Mouse (Mus musculus): ENCODE measurements around the gene Eif3i.

The Eif3i gene

DNA sequence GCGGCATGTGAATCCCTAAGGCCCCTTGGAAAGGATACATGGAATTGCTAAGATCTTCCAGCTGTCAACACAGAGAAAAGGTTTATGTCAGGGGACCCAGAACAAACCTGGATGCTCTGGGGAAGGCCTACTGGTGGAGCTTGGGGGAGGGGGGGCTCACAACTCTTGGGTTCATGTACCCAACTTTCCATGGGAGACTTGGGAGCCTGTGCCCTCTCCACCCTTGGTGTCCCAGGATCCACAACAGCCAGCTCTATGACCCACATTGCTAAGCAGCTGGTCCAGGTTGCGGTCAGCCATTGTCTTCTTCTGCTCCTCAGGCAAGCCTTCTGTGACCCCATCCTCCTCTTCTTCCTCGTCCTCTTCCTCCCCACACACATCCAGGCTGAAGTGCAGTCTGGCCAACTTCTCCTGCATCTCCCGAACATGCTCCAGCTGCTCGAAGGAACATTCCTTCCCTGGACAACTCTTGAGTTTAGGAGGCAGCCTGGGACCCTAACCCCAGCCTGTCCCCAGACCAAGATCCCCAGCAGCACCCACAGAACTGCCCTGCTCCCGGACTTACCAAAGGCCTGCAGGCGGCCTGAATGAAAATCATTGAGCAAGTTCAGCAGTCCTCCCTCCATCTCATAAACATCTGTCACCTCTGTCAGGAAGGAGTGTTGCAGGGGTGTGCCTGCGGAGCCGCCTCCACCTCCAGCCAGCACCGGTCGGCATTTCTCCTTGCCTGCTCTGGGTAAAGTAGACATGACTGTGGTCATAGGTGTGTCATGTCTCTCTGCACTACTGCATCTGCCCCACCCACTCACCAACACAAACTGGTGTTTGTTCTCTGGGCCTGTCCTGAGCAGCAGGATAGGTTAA, 20.2 kb upstream of the Eif3i start:
- in situ Hi-C loops (cut with MboI, MseI), result loop anchor here (5.0 kb wide), 1 partner anchor 63 kb away; no protein-coding TSS in a partner anchor

GRCm38 (mm10) chr4:129618786-129619691, 18.6 kb upstream of the Eif3i start, which contains the start of gene Iqcc:
Gene Iqcc (minus strand): TSS chr4:129619099.
- in situ Hi-C loops (cut with MboI, MseI), result no loop called here

- in situ Hi-C loops (cut with MboI, MseI), result no loop called here
Observed at GRCm38 (mm10) chr4:129618031-129618430, 17.6 kb upstream of the Eif3i start.

- in situ Hi-C loops (cut with MboI, MseI), result no loop called here
Observed at GRCm38 (mm10) chr4:129617121-129617641, 16.7 kb upstream of the Eif3i start.

DNA sequence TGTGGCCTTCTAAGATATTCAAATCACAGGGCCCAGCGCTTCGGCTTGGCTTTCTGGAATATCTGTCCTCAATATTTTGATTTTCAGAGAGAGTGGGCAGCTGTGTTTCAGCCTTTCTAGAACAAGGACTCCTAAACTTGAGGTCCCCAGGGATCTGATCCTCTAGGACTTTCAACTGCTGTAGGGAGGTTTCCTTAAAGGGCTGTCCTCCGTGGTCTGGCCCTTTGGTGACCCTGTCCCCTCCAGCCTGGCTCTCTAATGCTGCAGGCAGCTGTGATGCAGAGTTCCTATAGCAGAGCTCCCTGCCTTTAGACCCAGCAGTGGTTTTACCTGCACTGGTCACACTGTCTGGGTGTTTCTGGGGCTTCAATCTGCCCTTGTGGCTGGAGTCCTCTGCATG, 16.2 kb upstream of the Eif3i start:
- in situ Hi-C loops (cut with MboI, MseI), result no loop called here

- in situ Hi-C loops (cut with MboI, MseI), result no loop called here
Observed at GRCm38 (mm10) chr4:129615801-129616290, 15.4 kb upstream of the Eif3i start.

DNA sequence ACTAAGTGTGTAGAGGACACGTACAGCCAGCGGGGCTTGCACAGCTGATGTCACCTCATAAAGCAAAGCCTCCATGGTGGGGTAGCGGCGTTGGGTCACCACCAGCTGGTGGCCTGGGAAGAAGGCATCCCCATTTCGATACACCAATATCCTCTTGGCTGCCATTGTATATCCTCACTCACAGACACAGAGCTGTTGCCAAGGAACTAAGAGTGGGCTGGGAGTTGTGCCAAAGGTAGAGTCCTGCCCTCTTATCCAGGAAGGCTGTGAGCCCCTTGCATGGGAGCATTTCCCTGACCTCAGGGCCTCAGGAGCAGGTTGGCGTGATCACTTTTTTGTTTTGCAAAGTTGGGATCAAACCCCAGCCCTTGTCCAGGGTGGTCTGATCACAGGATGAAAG, 13.6 kb upstream of the Eif3i start, which contains the start of gene Dcdc2b:
TSS of gene Dcdc2b (minus strand) at position 165 of the 400 bp plus-strand sequence.
- in situ Hi-C loops (cut with MboI, MseI), result no loop called here

GRCm38 (mm10) chr4:129610472-129610871, 10.0 kb upstream of the Eif3i start:
- in situ Hi-C loops (cut with MboI, MseI), result no loop called here

DNA sequence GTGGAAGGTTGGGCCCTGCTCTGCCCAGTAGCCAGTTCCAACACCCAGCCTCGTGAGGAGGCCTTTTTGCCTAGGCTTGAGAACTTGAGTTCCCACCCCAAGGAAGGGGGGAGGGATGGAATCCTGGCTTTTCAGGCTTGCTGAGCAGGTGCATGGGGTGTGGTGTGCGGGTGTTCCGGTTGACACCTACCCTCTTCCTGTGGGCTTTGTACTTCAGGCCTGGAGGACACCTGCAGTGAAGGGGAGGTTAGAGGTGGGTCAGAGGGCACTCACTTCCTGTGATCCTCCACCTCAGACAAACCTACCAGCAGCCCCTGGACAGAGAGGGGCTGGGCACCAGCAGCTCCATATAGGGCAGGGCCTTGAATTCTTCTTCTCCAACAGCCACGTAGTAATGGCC, 9.6 kb upstream of the Eif3i start:
- in situ Hi-C loops (cut with MboI, MseI), result no loop called here

DNA sequence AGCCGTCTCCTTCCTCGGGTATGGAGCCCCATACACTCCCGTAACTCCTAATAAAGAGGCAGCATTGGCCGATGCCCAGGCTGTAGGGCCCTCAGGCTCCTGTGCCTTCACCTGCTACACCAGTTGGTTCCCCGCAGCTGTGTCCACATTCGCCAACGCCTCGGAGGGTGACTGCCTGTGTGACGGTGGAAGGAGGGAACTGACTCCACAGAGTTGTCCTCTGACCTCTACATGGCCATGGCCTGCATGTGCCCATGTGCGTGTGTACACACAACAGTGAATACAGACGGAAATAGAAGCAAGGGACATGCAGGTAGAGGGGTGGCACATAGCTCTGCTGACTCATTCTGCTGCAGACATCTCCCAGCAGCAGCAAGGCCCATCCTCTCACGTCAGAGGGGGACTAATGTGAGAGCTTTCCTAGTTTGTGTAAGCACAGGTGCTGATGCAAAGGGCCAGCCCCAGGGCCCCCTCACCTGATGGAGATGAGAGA, 8.7 kb upstream of the Eif3i start:
- in situ Hi-C loops (cut with MboI, MseI), result no loop called here

- in situ Hi-C loops (cut with MboI, MseI), result no loop called here
Observed at GRCm38 (mm10) chr4:129608426-129609025, 8.1 kb upstream of the Eif3i start.

GRCm38 (mm10) chr4:129588865-129589264, 11.6 kb downstream of the Eif3i start:
- in situ Hi-C loops (cut with MboI, MseI), result loop anchor here (25.0 kb wide), 1 partner anchor 1323 kb away; the partner anchor contains the start of gene Laptm5

DNA sequence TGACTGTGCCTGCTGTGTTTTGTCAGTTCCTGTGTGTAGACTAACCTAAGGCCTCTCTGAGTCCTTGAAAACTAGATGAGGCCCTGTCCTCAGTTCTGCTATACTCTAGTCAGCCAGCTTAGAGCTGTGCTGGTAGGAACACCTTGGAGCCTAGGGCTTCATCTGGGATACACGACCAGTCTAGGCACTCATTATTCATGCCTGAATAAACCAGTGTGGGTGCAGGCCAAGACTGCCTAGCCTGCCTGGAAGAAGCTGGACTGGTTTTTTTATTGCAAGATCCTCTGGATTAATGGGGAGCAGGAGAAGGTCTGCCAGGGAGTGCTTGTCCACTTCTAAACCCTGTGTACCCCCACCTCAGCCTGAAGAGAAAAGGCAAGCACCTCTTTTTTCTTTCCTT, 13.5 kb downstream of the Eif3i start:
- in situ Hi-C loops (cut with MboI, MseI), result loop anchor here (25.0 kb wide), 1 partner anchor 1325 kb away; the partner anchor contains the start of gene Laptm5

GRCm38 (mm10) chr4:129585773-129586172, 14.7 kb downstream of the Eif3i start:
- in situ Hi-C loops (cut with MboI, MseI), result loop anchor here (25.0 kb wide), 1 partner anchor 1327 kb away; the partner anchor contains the start of gene Laptm5

DNA sequence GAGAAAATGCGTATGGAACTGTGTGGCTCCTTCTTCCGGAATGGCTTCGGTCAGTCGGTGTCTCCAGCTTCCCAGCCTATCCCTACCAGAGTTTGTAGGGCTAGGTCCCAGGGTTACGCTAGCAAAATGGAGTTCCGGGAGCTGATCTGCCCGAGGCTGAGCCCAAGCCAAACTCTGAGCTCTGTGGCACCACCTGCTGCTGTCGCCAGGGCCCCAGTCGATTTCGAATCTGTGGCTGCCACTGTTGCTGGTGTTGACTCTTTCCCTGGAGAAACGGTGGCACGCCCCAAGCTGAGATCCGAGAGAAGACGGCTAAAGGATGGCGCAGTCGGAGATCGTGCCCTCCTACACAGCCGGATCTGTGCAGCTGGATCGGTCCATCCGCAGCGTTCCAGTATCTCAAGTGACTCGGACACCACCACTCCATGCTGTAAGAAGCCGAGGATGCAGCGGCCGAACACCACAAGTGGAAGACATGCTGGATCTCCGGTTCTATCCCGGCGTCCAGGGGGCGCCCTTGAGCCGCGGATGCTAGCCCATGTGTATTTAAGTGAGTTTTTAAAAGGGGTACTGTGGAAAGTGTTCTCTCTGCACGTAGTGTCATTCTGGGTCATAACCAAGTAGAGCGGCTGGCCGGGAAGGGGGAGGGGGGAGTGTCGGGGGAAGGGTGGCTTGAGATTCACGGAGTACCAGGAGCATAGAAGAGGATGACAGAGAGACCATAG, 15.4 kb downstream of the Eif3i start:
- in situ Hi-C loops (cut with MboI, MseI), result loop anchor here (25.0 kb wide), 1 partner anchor 1327 kb away; the partner anchor contains the start of gene Laptm5

DNA sequence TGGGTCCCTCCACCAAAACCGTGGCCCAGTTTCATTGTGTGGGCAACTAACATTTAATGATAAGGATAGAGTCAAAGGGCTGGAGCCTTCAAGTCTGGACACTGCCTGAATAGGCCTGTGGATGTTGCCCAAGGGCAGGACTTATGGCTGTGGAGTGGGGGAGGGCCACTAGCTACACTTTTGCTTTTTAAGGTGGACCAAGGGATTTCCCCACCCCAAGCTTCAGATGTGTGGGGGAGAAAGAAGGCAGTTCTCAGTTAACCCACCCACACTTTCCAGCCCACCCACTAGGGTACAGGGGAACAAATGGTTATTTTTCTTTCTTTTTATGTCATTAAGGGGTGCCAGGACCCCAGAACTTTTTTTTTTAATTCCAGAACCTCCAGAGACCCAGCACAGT, 16.1 kb downstream of the Eif3i start:
- in situ Hi-C loops (cut with MboI, MseI), result loop anchor here (25.0 kb wide), 1 partner anchor 1328 kb away; the partner anchor contains the start of gene Laptm5

DNA sequence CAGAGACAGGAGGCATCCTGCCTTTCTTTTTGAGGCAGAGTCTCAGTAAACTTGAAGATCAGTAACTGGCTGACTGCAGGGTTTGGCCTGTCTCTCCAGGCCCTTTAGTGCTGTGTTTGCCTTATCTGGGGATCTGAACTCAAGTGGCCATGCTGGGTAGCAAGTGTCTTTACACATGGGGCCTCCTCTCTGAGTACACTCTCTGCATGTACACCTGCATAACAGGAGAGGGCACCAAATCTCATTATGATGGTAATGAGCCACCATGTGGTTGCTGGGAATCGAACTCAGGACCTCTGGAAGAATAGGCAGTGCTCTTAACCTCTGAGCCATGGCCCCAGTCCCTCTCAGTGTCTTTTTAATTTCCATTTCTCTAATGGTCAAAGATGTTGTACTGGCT, 18.2 kb downstream of the Eif3i start:
- in situ Hi-C loops (cut with MboI, MseI), result loop anchor here (25.0 kb wide), 1 partner anchor 1330 kb away; the partner anchor contains the start of gene Laptm5

GRCm38 (mm10) chr4:129580347-129580746, 20.1 kb downstream of the Eif3i start:
- in situ Hi-C loops (cut with MboI, MseI), result loop anchor here (25.0 kb wide), 1 partner anchor 1332 kb away; the partner anchor contains the start of gene Laptm5

GRCm38 (mm10) chr4:129578466-129578865, 22.0 kb downstream of the Eif3i start, which contains the start of gene Fam167b:
Gene Fam167b (minus strand): TSS chr4:129578549.
- in situ Hi-C loops (cut with MboI, MseI), result loop anchor here (10.0 to 25.0 kb wide), 2 partner anchors 864 to 1334 kb away; partner anchors contain the start of gene Laptm5

GRCm38 (mm10) chr4:129577688-129578087, 22.8 kb downstream of the Eif3i start:
- in situ Hi-C loops (cut with MboI, MseI), result loop anchor here (10.0 to 25.0 kb wide), 2 partner anchors 863 to 1335 kb away; partner anchors contain the start of gene Laptm5
